ENCODE assay signal across 11 mouse cellular contexts in the genomic region with DNA sequence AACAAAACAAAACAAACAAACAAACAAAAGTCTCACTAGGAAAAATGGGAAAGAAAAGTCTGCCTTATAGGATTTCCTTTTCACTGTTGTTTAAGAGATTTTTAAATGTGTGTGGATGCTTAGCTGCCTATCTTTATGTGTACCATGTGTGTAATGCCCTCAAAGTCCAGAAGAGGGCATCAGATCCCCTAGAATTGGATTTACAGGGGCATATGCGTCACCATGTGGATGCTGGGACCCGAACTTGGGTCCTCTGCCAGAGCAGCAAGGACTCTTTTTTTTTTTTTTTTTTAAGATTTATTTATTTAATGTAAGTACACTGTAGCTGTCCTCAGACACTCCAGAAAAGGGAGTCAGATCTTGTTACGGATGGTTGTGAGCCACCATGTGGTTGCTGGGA. TPM values are rescaled to one million over a fixed set of nuclear protein-coding genes. Genes with fewer than 3 reads are reported as not detected.
DNase-seq lines count a peak whose midpoint lies in the region; ATAC-seq and TF ChIP-seq lines count a peak whose summit lies in the region.
"Had no signal": no experiment of that assay in that cellular context is flagged by ENCODE, and none has a peak within 500 bp of the region (broad histone marks: within the 10 kb centered on the region; RNA-seq: fewer than 3 reads in every experiment).

No protein-coding gene starts in this region.

- in situ Hi-C loops in ES-E14 (cut with MboI; ENCODE audit: low sequenced_read_pairs in 2 of 2, unreplicated experiment in 2 of 2), result no loop called here

- H3K36me3 ChIP-seq in lung, embryonic 14.5 days (ENCODE audit: insufficient read depth), result no peaks in the 10 kb centered on the region; the same call in 1 of the 2 replicates
- H3K36me3 ChIP-seq in ES-E14 (ENCODE audit: control insufficient read depth, insufficient read depth, low read length, poor library complexity, severe bottlenecking), result no peaks in the 10 kb centered on the region; the same call in 1 of the 2 replicates
- peaks cover 16% of the 10 kb centered on the region for H3K36me3 ChIP-seq in embryonic facial prominence, embryonic 10.5 days (replicated peaks)

- H3K4me2 ChIP-seq in lung, embryonic 14.5 days, result no peak overlapping the region

- peak; percentile 39 for TF ChIP-seq CTCF in lung, embryonic 14.5 days (IDR thresholded peaks at IDR 0.05; ENCODE audit: low read depth)

- no peak overlapping the region for H3K9ac ChIP-seq in lung, embryonic 14.5 days
- H3K9ac ChIP-seq in ES-E14 (ENCODE audit: insufficient read depth, low read depth, low read length, poor library complexity, severe bottlenecking), result no peak overlapping the region

- no peak overlapping the region for H3K27ac ChIP-seq in lung, embryonic 14.5 days (ENCODE audit: low read depth)
- H3K27ac ChIP-seq in ES-E14 (ENCODE audit: insufficient read depth, low read depth, low read length, poor library complexity, severe bottlenecking), result no peak overlapping the region
- H3K27ac ChIP-seq in embryonic facial prominence, embryonic 10.5 days (replicated peaks), result no peak overlapping the region
- H3K27ac ChIP-seq: hindbrain, embryonic 10.5 days had no signal

- H3K9me3 ChIP-seq in lung, embryonic 14.5 days (ENCODE audit: low read depth, low read length), result no peaks in the 10 kb centered on the region
- H3K9me3 ChIP-seq in ES-E14 (ENCODE audit: control insufficient read depth, insufficient read depth, low read depth, low read length), result no peaks in the 10 kb centered on the region
- H3K9me3 ChIP-seq in embryonic facial prominence, embryonic 10.5 days, result no peaks in the 10 kb centered on the region
- H3K9me3 ChIP-seq: hindbrain, embryonic 10.5 days had no signal

- no peak for ATAC-seq in lung, embryonic 14.5 days (ENCODE audit: insufficient read depth)
- ATAC-seq in erythroid progenitor cell, adult 5-6 weeks (replicated peaks; ENCODE audit: low FRiP score, poor library complexity, severe bottlenecking), result no peak

- DNase-seq in embryo, embryonic 10.5 days (ENCODE audit: low spot score), result peak; percentile 54
- no peak for DNase-seq in embryo, embryonic 9.5 days (ENCODE audit: extremely low spot score)
- peak; percentile 34 for DNase-seq in lung, embryonic 14.5 days
- no peak for DNase-seq in lung, postnatal 14 days
- peak; percentile 78 for DNase-seq in ES-E14 (ENCODE audit: low read depth, low spot score)
- DNase-seq in naive thymus-derived CD4-positive, alpha-beta T cell, adult 2 months (ENCODE audit: low read depth), result peak; percentile 60
- no peak for DNase-seq in embryonic facial prominence, embryonic 10.5 days (ENCODE audit: low spot score)
- DNase-seq: kidney, postnatal 36 days had no signal

- WGBS in lung, embryonic 14.5 days, result 89% methylated on average over 3 of the region's 3 CpGs
- 91% methylated on average over 3 of the region's 3 CpGs for WGBS in embryonic facial prominence, embryonic 10.5 days

- H3K4me1 ChIP-seq in lung, embryonic 14.5 days (ENCODE audit: insufficient read depth), result no peaks in the 10 kb centered on the region
- H3K4me1 ChIP-seq in ES-E14 (ENCODE audit: control insufficient read depth in 2 of 2, insufficient read depth in 2 of 2, low read length in 2 of 2, poor library complexity in 1 of 2), result peaks cover 0 to 4% of the 10 kb centered on the region in 2 experiments; a peak in 2 of 4 replicates
- peaks cover 38% of the 10 kb centered on the region for H3K4me1 ChIP-seq in embryonic facial prominence, embryonic 10.5 days

- no peaks in the 10 kb centered on the region for H3K27me3 ChIP-seq in lung, embryonic 14.5 days (ENCODE audit: insufficient read depth, low read length)
- 0 out of 2 replicates have a peak, but pooled peaks cover 10% of the 10 kb centered on the region for H3K27me3 ChIP-seq in embryonic facial prominence, embryonic 10.5 days (replicated peaks; ENCODE audit: low read depth, poor library complexity, severe bottlenecking)

- H3K4me3 ChIP-seq in lung, embryonic 14.5 days (ENCODE audit: low read depth, low read length), result no peak overlapping the region
- no peak overlapping the region for H3K4me3 ChIP-seq in ES-E14 (ENCODE audit: insufficient read depth in 1 of 2, low read depth in 1 of 2, low read length in 2 of 2, poor library complexity in 1 of 2, severe bottlenecking in 1 of 2)
- H3K4me3 ChIP-seq in embryonic facial prominence, embryonic 10.5 days, result no peak overlapping the region
- H3K4me3 ChIP-seq: hindbrain, embryonic 10.5 days had no signal

TF ChIP-seq in ES-E14, 5 proteins besides CTCF, POLR2A, EP300 and RAD21:
- TF ChIP-seq CHD2 (IDR thresholded peaks at IDR 0.05; ENCODE audit: low read depth, low read length), result no peak
- TF ChIP-seq HCFC1 (IDR thresholded peaks at IDR 0.05; ENCODE audit: borderline replicate concordance, insufficient read depth, low read length), result no peak
- TF ChIP-seq ZC3H11A (IDR thresholded peaks at IDR 0.05; ENCODE audit: borderline replicate concordance, low read depth, low read length), result no peak
- peak; percentile 75 for TF ChIP-seq ZNF384 (IDR thresholded peaks at IDR 0.05; ENCODE audit: low read depth, low read length)
- TF ChIP-seq MAFK (IDR thresholded peaks at IDR 0.05; ENCODE audit: insufficient read depth, low read depth, low read length), result no peak

RNA-seq across cellular contexts. Expression of gene Mrpl45, which starts 1.4 kb away (rescaled TPM):
- polyA plus RNA-seq in lung, embryonic 14.5 days (2014; fragmentation: Nextera tagmentation; extraction: Ambion mirVana), result 46.0 and 48.1 TPM in 2 replicates
- total RNA-seq in ES-E14 (2012; rRNA removed), result 53.8 and 76.8 TPM in 2 replicates
- polyA plus RNA-seq in embryonic facial prominence, embryonic 10.5 days (2016; fragmentation: Nextera tagmentation; extraction: Ambion mirVana), result 65.7 and 67.0 TPM in 2 replicates
- total RNA-seq in erythroid progenitor cell, adult 5-6 weeks (2015; ENCODE audit: low replicate concordance), result 13.4 and 15.5 TPM in 2 replicates
- total RNA-seq in erythroid progenitor cell, adult 5-6 weeks (2017; ENCODE audit: low replicate concordance), result 3.6 and 5.9 TPM in 2 replicates

RNA-seq across cellular contexts. Expression of gene Npepps, which starts 33.7 kb away (rescaled TPM):
- polyA plus RNA-seq in lung, embryonic 14.5 days (2014; fragmentation: Nextera tagmentation; extraction: Ambion mirVana), result 70.7 and 76.2 TPM in 2 replicates
- total RNA-seq in ES-E14 (2012; rRNA removed), result 86.1 and 107 TPM in 2 replicates
- polyA plus RNA-seq in embryonic facial prominence, embryonic 10.5 days (2016; fragmentation: Nextera tagmentation; extraction: Ambion mirVana), result 85.5 and 88.1 TPM in 2 replicates
- 20.9 and 25.6 TPM in 2 replicates for total RNA-seq in erythroid progenitor cell, adult 5-6 weeks (2015; ENCODE audit: low replicate concordance)
- 9.4 and 32.2 TPM in 2 replicates for total RNA-seq in erythroid progenitor cell, adult 5-6 weeks (2017; ENCODE audit: low replicate concordance)

RNA-seq across cellular contexts. Expression of gene Gpr179, which starts 37.8 kb away (rescaled TPM):
- polyA plus RNA-seq in lung, embryonic 14.5 days (2014; fragmentation: Nextera tagmentation; extraction: Ambion mirVana), result 0.08 and 0.09 TPM in 2 replicates
- 0.31 and 0.53 TPM in 2 replicates for total RNA-seq in ES-E14 (2012; rRNA removed)
- polyA plus RNA-seq in embryonic facial prominence, embryonic 10.5 days (2016; fragmentation: Nextera tagmentation; extraction: Ambion mirVana), result 0.05 and 0.07 TPM in 2 replicates
- not detected in 2 replicates for total RNA-seq in erythroid progenitor cell, adult 5-6 weeks (2015; ENCODE audit: low replicate concordance)
- 0.15 TPM in 1 of 2 replicates, not detected in the other for total RNA-seq in erythroid progenitor cell, adult 5-6 weeks (2017; ENCODE audit: low replicate concordance)
- polyA plus RNA-seq: erythroblast, embryonic 14.5 days had no signal

RNA-seq across cellular contexts. Expression of gene Socs7, which starts 48.2 kb away (rescaled TPM):
- polyA plus RNA-seq in lung, embryonic 14.5 days (2014; fragmentation: Nextera tagmentation; extraction: Ambion mirVana), result 1.9 and 2.7 TPM in 2 replicates
- total RNA-seq in ES-E14 (2012; rRNA removed), result 14.3 and 14.5 TPM in 2 replicates
- 3.3 TPM in 2 replicates for polyA plus RNA-seq in embryonic facial prominence, embryonic 10.5 days (2016; fragmentation: Nextera tagmentation; extraction: Ambion mirVana)
- total RNA-seq in erythroid progenitor cell, adult 5-6 weeks (2015; ENCODE audit: low replicate concordance), result 2.5 and 2.9 TPM in 2 replicates
- total RNA-seq in erythroid progenitor cell, adult 5-6 weeks (2017; ENCODE audit: low replicate concordance), result 5.4 and 6.0 TPM in 2 replicates

Comparison
In these comparisons a context has a peak if more than half of its experiments do, and no peak if none do; other contexts are left out.
1. DNase-seq: peak in embryo, embryonic 10.5 days (single experiment), lung, embryonic 14.5 days (single experiment), ES-E14 (single experiment) and naive thymus-derived CD4-positive, alpha-beta T cell, adult 2 months (single experiment); none in embryo, embryonic 9.5 days (single experiment), lung, postnatal 14 days (single experiment) and embryonic facial prominence, embryonic 10.5 days (single experiment).